Mouse (Mus musculus) heart, adult 2 months (tissue): ENCODE data around the gene Magi2.

Experiments
- CTCF ChIP-seq: fragments of 200-600 bp; IDR thresholded peaks from 2 replicates; pipeline ENCODE4 v1.8.1; 2022; ENCODE audit warnings: antibody characterized with exemption, mild to moderate bottlenecking, moderate library complexity
- EP300 ChIP-seq: fragments of 200-500 bp; IDR thresholded peaks from 2 replicates; pipeline ENCODE4 v1.6.1; 2011; ENCODE audit warnings: low read depth, low read length, control low read depth; ENCODE audit not compliant: insufficient read depth
- POLR2A ChIP-seq: fragments of 200-500 bp; IDR thresholded peaks from 2 replicates; pipeline ENCODE4 v1.6.1; 2011; ENCODE audit warnings: mild to moderate bottlenecking, low read depth, low read length, control low read depth; ENCODE audit not compliant: insufficient read depth

DNA sequence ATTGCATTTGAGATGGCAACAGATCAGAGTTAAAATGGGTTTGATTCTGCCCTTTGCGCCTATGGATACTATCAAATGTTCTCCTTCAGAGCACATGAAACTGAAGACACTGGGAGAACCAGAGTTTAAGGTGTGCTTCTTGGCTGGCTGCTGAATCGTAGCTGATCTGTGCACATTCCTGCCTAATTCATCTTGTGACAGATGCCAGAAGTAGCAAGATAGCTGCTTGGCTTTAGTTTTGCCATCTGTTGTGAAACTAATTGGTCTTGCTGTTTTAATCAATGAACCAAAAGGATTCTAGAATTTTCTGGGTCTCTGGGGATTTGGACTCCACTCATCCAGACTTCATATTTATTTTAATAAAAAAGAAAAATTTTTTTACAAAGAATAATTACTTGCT lies 553.2 kb downstream of the Magi2 start:
- TF ChIP-seq POLR2A, result no peak
- no peak for TF ChIP-seq EP300
- no peak for TF ChIP-seq CTCF
